Mouse (Mus musculus) erythroblast, embryonic 14.5 days (primary cell): ENCODE results near the gene Gm8298.

ENCODE experiments used
- GATA1 ChIP-seq: IDR thresholded peaks from 2 replicates; pipeline ENCODE4 v1.6.1; 2012; ENCODE audit warnings: low read length, inconsistent platforms, mixed read lengths
- TAL1 ChIP-seq: IDR thresholded peaks from 3 replicates; pipeline ENCODE4 v1.6.1; 2012; ENCODE audit warnings: low read length, inconsistent platforms, mixed read lengths

- TF ChIP-seq GATA1 (no peak), TAL1 (no peak)
These were observed 47.7 kb upstream of the Gm8298 start for GRCm38 (mm10) chr3:59813169-59813568.
